Mouse (Mus musculus) heart, postnatal 0 days (tissue): Measurements from ENCODE around the gene Alkbh6. TPM values are rescaled to one million over a fixed set of nuclear protein-coding genes. Genes with fewer than 3 reads are reported as not detected.

Source experiments
- ATAC-seq: fragments of 200-750 bp; cut with Nextera tagmentation; 2 replicates; pipeline ENCODE4 v1.8.0; 2017; ENCODE audit warnings: low read depth, moderate number of reproducible peaks, moderate library complexity; ENCODE audit not compliant: insufficient read depth
- DNase-seq: peaks from one replicate; pipeline ENCODE4 v3.0.0-alpha.2; 2016; ENCODE audit warnings: low spot score
- H3K27ac ChIP-seq: fragments of 300-500 bp; sonication (generic); 2 replicates; pipeline ENCODE4 v1.5.1; 2014; ENCODE audit warnings: low read depth, mild to moderate bottlenecking
- H3K27me3 ChIP-seq: fragments of 300-500 bp; sonication (generic); 2 replicates; pipeline ENCODE4 v1.6.1; 2014; ENCODE audit warnings: low read length, mixed read lengths; ENCODE audit not compliant: control insufficient read depth, insufficient read depth
- H3K36me3 ChIP-seq: fragments of 300-500 bp; sonication (generic); replicated peaks from 2 replicates; pipeline ENCODE4 v1.6.1; 2014; ENCODE audit warnings: low read length, mixed read lengths; ENCODE audit not compliant: control insufficient read depth, insufficient read depth
- H3K4me1 ChIP-seq: fragments of 300-500 bp; sonication (generic); 2 replicates; pipeline ENCODE4 v1.6.1; 2014; ENCODE audit warnings: antibody characterized with exemption; ENCODE audit not compliant: control insufficient read depth, insufficient read depth
- H3K4me2 ChIP-seq: fragments of 300-500 bp; sonication (generic); 2 replicates; pipeline ENCODE4 v1.6.1; 2014; ENCODE audit warnings: low read depth, mild to moderate bottlenecking, low read length, moderate library complexity
- H3K4me3 ChIP-seq: fragments of 300-500 bp; sonication (generic); 2 replicates; pipeline ENCODE4 v1.5.1; 2014; ENCODE audit warnings: low read depth, low read length
- H3K9ac ChIP-seq: fragments of 300-500 bp; sonication (generic); replicated peaks from 2 replicates; pipeline ENCODE4 v1.6.1; 2014; ENCODE audit warnings: low read depth, low read length, mixed read lengths
- H3K9me3 ChIP-seq: fragments of 300-500 bp; sonication (generic); replicated peaks from 2 replicates; pipeline ENCODE4 v1.6.1; 2016; ENCODE audit warnings: low read length; ENCODE audit not compliant: control insufficient read depth
- CTCF ChIP-seq: IDR thresholded peaks from 2 replicates; pipeline ENCODE4 v1.5.1; 2016; ENCODE audit warnings: antibody characterized with exemption, control low read depth, low read depth
- EP300 ChIP-seq: IDR thresholded peaks from 2 replicates; pipeline ENCODE4 v1.6.1; 2016; ENCODE audit warnings: antibody characterized with exemption, low read depth
- WGBS: fragments of 180-500 bp; shearing (Covaris S2); extraction: QIAGEN DNeasy Blood & Tissue Kit; methylation state at CpG from one replicate; pipeline ENCODE4 v1.1.7; 2014; 5-methylcytosine and 5-hydroxymethylcytosine counted together
- polyA plus RNA-seq: library from polyadenylated mRNA; unstranded; fragments of >200 nt; fragmentation: Nextera tagmentation; extraction: Ambion mirVana; gene quantifications from 2 replicates; pipeline ENCODE4 v1.2.1, GENCODE M21; 2015
- total RNA-seq: library from RNA; depleted of rRNA; stranded (reverse); fragments of >200 nt; gene quantifications from 2 replicates; pipeline ENCODE4 v1.2.3, GENCODE M21; 2014; ENCODE audit warnings: low replicate concordance

The Alkbh6 gene
- total and polyA plus RNA-seq, 2 experiments from 2014 or later, result 40.0 to 63.5 TPM

- Histone ChIP-seq H3K36me3 (no peaks in the 10 kb centered on the region), H3K27me3 (no peaks in the 10 kb centered on the region), H3K27ac (peak within 1 kb of the TSS; percentile 91), H3K4me2 (peak within 1 kb of the TSS; percentile 84), H3K9me3 (no peaks in the 10 kb centered on the region), H3K4me3 (peak within 1 kb of the TSS; percentile 80), H3K9ac (peak within 1 kb of the TSS; percentile 37; the same call in 1 of the 2 replicates), H3K4me1 (peaks cover 11% of the 10 kb centered on the region)
- DNase-seq (no peak), ATAC-seq (no peak)
- 64% methylated on average over 3 of the region's 3 CpGs for WGBS
- TF ChIP-seq EP300, result no peak
- no peak for TF ChIP-seq CTCF
Observed at GRCm38 (mm10) chr7:30323795-30324194, 15.3 kb downstream of the Alkbh6 start, which contains the start of gene Sdhaf1. Gene Sdhaf1 (minus strand): TSS chr7:30323895.

- no peak for TF ChIP-seq CTCF
- H3K9me3 ChIP-seq, result no peaks in the 10 kb centered on the region
- H3K4me2 ChIP-seq, result no peak overlapping the region
- no peak overlapping the region for H3K27ac ChIP-seq
- H3K36me3 ChIP-seq, result no peaks in the 10 kb centered on the region
- no peaks in the 10 kb centered on the region for H3K27me3 ChIP-seq
- ATAC-seq (no peak), DNase-seq (no peak)
- 68% methylated on average over 5 of the region's 5 CpGs for WGBS
- peaks cover 11% of the 10 kb centered on the region for H3K4me1 ChIP-seq
- H3K4me3 ChIP-seq, result no peak overlapping the region
- no peak overlapping the region for H3K9ac ChIP-seq
Observed at GRCm38 (mm10) chr7:30324300-30324944, 15.9 kb downstream of the Alkbh6 start.

- H3K27me3 ChIP-seq, result no peaks in the 10 kb centered on the region
- H3K36me3 ChIP-seq, result no peaks in the 10 kb centered on the region
- WGBS, result 52% methylated on average over 2 of the region's 2 CpGs
- no peak for TF ChIP-seq EP300
- TF ChIP-seq CTCF, result peak; percentile 41
- no peak overlapping the region for H3K4me2 ChIP-seq
- DNase-seq, result no peak
- H3K9ac ChIP-seq, result no peak overlapping the region
- no peak for ATAC-seq
- H3K4me1 ChIP-seq, result peaks cover 11% of the 10 kb centered on the region
- H3K27ac ChIP-seq, result no peak overlapping the region
- no peak overlapping the region for H3K4me3 ChIP-seq
- H3K9me3 ChIP-seq, result no peaks in the 10 kb centered on the region
Observed at GRCm38 (mm10) chr7:30325364-30325763, 16.8 kb downstream of the Alkbh6 start.

DNA sequence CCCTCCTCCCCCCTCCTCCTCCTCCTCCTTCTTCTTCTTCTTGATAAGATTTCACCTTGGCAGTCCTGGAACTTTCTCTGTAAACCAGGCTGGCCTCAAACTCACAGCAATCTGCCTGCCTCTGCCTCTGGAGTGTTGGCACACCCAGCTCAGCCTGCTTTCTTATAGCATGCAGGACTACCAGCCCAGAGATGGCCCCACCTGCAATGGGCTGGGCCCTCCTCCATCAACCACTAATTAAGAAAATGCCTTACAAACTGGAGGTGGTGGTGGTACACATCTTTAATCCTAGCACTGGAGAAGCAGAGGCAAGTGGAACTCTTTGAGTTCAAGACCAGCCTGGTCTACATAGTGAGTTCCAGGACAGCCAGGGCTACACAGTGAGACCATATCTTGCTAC, 17.9 kb downstream of the Alkbh6 start:
- TF ChIP-seq EP300 (no peak), CTCF (no peak)
- ATAC-seq, result no peak
- H3K36me3 ChIP-seq, result no peaks in the 10 kb centered on the region
- no peaks in the 10 kb centered on the region for H3K27me3 ChIP-seq
- peaks cover 8% of the 10 kb centered on the region; the same call in 1 of the 2 replicates for H3K4me1 ChIP-seq
- H3K4me2 ChIP-seq, result no peak overlapping the region
- H3K4me3 ChIP-seq, result no peak overlapping the region
- no peak overlapping the region for H3K27ac ChIP-seq
- no peak for DNase-seq
- no peaks in the 10 kb centered on the region for H3K9me3 ChIP-seq
- H3K9ac ChIP-seq, result no peak overlapping the region

DNA sequence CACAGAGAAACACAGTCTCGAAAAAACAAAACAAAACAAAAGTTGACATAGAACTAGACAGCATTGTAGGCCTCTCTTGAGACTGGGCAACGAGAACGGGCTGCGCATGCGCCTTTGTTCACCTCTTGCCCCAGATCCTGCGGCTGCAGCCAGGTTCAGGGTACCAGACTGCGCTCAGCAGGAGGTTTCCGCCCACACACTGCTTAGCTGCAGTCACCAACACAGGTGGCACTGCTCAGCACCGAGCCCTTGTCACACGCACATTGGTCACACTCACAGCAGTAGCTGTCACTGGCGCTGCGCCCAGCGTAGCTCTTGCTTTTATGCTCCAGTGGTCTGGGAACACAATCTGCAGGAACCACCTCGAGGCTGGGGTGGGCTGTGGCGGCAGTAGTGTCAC, 18.6 kb downstream of the Alkbh6 start:
- Histone ChIP-seq H3K4me2 (no peak overlapping the region), H3K9me3 (no peaks in the 10 kb centered on the region), H3K36me3 (no peaks in the 10 kb centered on the region), H3K4me1 (peaks cover 14% of the 10 kb centered on the region; the same call in 1 of the 2 replicates), H3K27me3 (no peaks in the 10 kb centered on the region), H3K4me3 (no peak overlapping the region), H3K9ac (no peak overlapping the region), H3K27ac (no peak overlapping the region)
- WGBS, result 41% methylated on average over 15 of the region's 15 CpGs
- DNase-seq (no peak), ATAC-seq (no peak; the same call in 1 of the 2 replicates)
- TF ChIP-seq CTCF (no peak), EP300 (no peak)

DNA sequence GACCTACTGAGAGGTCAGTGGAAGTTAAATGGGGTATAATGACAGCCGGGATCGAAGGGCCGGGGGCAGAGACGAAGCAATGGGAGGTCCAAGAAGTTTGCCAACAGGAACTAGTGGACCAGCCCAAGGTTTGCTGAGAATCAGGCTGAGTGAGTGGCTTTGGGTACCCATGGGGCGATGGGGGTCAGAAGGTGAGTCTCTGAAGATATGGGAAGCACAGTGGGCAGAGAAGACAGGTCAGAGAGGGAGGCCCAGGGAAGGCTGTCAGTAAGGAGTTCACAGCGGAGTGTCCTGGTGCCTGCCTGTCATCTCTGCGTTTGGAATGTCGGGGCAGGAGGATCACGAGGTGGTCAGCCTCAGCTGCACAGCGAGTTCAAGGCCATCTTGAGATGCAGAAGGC, 19.9 kb downstream of the Alkbh6 start:
- Histone ChIP-seq H3K4me2 (no peak overlapping the region), H3K36me3 (no peaks in the 10 kb centered on the region), H3K27ac (no peak overlapping the region), H3K27me3 (no peaks in the 10 kb centered on the region), H3K9ac (no peak overlapping the region), H3K4me3 (no peak overlapping the region), H3K4me1 (peaks cover 19% of the 10 kb centered on the region; the same call in 1 of the 2 replicates), H3K9me3 (no peaks in the 10 kb centered on the region)
- DNase-seq (no peak), ATAC-seq (no peak)
- 54% methylated on average over 10 of the region's 10 CpGs for WGBS
- no peak for TF ChIP-seq CTCF
- no peak for TF ChIP-seq EP300
